Mouse (Mus musculus): ENCODE data around the gene Mesd.

Gene Mesd

DNA sequence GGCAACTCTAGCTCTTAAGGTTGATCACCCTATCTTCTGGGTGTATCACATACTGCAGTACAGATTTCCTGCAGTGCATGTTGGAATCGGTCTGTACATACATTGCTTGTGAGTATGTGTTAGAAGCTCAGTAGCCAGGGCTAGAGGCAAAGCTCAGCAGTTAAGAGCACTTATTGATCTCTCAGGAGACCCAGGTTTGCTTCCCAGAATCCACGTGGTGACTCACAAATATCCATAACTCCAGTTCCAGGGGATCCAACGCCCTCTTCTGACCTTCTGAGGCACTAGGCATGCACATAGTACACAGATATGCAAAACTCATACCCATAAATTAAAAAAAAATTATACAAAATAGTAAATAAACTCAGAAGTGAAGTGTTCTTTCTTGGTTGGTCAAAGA, 7.2 kb upstream of the Mesd start:
- intact Hi-C loops (cut with DNase I): no loop called here

DNA sequence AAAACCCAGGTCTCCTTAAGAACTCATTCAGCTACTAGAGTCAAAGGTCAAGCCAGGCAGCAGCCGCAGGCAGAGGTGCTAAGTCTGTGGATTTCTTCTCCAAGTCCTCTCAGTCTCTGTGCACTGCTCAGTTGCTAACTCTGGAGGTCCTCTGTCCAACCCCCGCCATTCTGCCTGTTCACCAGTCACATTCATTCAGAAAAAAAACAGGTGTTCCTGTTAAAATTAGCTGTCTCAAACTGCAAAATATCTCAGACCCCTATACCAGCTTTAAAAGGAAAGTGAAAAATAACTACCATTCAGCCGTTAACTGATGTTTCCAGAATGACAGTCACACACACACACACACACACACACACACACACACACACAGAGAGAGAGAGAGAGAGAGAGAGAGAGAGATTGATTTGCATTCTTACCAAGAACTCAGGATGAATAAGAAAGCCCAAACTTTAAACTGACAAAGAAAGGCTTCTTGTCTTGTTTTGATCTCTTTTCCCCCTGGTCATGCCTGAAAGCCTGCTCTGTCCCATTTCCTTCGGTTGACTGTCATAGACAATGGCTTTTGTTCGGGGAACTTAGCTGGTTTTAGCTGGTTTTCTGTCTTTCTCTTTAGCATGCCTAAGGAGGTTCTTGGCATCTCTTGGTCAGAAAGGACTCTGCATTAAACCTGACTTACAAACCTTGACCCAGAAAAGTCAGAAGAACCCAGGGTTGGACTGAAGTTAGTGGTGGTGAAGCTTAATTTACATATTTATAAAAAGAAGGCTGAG, 5.4 kb upstream of the Mesd start:
- intact Hi-C loops (cut with DNase I): no loop called here

DNA sequence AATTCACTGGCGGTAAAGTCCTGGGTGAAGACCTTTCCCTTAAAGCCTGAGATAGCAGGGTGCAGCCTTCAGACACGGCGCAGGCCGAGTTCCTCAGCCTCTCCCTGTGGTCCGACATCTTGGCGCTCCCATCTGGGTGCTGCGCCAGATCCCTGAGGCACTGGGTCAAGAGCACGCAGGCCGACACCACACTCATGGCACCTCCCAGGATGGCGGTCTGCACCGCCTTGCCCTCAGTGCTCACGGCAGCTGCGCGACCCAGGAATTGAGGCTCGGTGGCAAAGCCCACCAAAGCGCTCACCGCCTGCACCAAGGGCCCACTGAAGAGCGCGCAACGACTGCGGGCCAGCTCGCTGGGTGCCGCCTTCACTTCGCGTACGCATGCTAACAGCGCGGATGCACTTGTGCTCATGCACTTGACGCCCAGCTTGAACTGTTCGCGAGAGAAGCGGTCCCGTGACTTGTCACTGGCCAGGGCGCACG, 2.1 kb upstream of the Mesd start:
- intact Hi-C loops (cut with DNase I): loop anchor here (5.0 to 10.0 kb wide), 2 partner anchors 70 to 207 kb away; no protein-coding TSS in a partner anchor

DNA sequence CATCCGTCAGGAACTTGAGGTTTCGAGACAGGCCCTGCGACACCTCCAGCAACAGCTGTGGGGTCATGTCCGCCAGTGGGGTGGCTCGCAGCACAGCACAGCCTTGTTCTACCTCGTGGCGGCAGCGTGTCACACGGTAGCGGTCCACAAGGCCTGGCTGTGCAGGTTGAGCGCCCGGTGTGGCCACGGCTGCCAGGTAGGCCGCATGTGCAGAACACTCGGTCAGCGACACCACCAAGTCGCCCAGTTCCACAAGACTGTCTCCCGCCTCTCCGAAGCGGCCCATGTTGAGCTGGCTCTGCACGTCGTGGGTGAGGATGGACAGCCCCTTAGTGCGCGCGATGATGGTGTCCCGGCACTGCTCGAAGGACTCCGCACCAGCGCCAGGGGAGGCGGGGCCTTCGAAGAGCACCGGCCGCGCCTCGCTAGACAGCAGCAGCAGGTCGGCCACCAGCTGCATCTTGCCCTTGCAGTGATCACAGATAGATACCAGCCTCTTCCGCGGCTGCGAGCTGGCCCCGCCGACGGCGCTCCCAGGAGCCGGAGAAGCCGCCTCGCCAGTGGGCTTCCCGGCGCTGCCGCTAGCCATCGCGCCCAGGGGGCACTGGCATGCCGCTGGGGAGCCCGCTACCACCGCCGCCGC, 1.5 kb upstream of the Mesd start:
- intact Hi-C loops (cut with DNase I): loop anchor here (5.0 to 10.0 kb wide), 2 partner anchors 70 to 208 kb away; no protein-coding TSS in a partner anchor

DNA sequence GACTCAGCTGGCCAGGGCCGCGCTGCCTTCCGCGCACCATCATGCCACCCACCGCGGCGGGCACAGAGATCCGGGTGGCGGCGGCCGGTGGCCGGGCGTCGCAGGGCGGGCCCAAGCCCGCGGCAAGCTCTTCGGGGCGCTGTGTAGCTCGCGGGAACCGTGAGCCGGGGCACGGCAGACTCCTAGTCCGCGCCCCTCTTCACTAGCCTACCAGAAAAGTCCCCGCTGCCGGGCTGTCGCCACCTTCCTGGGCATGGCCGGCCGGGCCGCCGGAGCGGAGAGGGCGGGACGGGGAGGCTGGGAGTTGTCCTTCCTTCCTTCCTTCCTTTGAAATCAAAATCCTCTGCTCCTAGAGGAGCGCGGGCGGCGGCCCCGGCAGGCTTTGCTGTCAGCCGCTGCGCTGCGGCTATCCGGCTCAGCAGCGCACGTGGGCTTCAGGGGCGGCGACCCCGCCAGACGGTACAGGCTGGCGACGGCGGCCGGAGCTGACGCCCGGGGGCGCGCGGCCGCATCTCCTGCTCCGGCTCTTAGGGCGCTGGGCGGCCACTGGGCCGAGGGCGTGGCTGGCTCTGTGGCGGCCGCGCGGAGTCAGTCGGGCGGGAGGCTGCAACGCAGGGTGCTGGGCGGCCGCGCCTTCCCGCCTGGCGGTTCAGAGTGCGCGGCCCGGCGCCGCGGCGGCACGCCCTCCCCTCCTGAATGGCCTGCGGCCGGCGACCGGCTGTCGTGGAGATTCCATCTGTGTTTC, 818 bp upstream of the Mesd start:
- intact Hi-C loops (cut with DNase I): loop anchor here (5.0 to 10.0 kb wide), 2 partner anchors 71 to 209 kb away; no protein-coding TSS in a partner anchor

DNA sequence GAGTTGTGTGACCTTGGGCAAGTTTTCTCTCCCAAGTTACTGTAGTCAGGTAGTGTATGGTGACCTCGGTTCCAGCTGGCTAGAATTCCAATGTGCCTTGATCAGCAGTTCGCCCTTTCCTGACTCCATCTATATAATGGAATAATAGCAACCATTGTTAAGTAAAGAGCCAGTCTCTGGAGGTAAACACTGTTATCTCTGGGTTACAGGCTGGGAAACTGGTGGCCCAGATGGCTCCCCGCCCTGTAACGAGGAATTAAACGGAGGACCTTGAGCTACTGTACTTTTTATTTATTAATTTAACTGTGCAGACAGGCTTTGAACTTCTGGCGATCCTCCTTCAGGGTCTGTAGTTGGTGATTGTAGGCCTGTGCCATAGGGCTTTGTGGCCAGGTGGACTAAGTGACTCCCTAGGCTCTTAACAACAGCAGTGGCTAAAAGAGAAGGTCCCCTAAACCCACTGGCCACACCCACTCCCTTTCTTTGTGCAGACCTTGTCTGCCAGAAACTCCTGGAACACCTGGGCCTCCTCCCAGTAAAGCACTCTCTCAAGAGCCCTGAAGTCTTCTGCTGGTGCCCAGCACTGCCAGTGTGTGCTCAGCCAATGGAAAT, 761 bp downstream of the Mesd start:
- intact Hi-C loops (cut with DNase I): loop anchor here (5.0 to 10.0 kb wide), 2 partner anchors 73 to 210 kb away; no protein-coding TSS in a partner anchor

DNA sequence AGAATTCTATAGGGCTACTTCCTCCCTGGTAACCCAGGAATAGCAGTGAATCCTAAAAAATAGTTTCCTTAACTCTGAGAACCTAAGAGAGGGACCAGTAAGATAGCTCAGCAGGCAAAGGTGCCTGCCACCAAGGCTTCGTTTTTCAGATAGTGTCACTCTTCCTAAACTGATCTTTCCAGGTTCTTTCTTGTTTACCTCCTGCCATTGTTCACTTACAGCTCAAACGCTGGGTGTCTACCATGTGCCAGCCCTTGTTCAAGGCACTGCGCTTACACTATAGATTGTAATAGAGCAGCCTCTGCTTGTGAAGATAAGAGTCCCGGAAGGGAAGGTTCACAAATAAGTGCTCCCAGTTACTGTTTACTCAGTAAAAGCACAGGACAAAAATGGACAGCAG, 1.6 kb downstream of the Mesd start:
- intact Hi-C loops (cut with DNase I): loop anchor here (10.0 kb wide), 1 partner anchor 211 kb away; no protein-coding TSS in a partner anchor

DNA sequence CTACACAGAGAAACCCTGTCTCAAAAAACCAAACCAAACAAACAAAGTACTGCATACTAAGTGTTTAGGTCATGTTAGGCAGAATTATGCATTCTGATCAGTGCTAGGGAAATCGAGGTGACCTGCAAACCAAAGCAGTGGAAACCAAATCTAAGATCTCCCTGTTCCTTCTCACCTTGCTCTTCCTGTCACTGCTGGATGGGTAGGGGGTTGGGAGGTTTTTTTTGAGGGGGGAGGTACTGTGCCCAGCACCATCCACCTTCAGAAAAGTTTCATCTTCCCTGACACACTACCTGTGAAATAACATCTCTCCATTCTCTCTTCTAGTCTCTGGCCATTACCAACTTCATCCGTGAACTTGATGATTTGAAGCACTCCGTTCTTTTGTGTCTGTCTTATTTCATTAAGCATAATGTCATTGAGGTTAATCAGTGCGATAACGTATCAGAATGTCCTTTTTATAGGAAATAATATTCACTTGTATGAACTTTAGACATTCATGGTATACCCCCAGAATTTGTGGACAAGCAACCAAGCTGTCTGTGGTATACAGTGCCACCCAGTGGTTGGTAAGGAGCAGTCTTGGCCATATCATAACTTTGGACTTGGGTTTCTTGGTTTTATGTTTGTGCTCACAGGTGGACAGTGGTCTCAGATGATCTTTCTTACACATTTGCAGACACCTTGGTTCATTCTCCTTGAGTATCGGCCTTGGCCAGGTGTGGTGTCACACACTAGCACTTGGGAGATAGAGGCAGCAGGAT, 2.3 kb downstream of the Mesd start:
- intact Hi-C loops (cut with DNase I): loop anchor here (10.0 kb wide), 1 partner anchor 212 kb away; no protein-coding TSS in a partner anchor

DNA sequence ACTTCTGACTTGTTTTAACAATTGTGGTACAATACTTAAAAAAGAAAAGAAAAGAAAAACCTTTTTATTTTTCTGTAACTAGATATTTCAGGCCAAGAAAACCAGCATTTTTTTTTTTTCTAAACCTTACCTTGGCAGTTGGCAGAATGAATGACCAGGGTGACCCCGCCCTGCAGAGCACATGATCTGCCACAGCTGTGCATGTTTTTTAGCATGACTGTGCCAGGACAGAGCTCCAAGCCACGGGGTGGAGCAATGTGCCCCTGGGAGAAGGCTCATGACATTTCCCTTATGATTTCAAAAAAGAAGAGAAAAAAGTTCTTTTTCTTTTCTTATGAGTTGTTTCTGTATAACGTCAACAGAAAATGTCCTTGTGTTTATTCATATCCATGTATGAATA, 5.1 kb downstream of the Mesd start:
- intact Hi-C loops (cut with DNase I): loop anchor here (10.0 kb wide), 1 partner anchor 215 kb away; no protein-coding TSS in a partner anchor

DNA sequence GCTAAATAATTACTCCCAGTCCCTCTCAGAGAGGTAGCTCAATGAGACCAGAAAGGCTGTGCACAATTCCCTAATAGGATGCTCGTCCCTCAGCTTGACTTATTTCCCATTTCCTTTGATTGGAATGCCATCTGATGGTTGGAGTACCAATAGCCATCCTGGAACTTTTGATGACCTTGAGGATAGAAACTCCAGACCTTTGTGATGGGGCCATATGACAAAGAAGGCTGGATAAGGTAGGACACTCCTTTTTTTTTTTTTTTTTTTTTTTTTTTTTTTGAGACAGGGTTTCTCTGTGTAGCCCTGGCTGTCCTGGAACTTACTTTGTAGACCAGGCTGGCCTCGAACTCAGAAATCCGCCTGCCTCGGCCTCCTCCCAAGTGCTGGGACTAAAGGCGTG, 5.7 kb downstream of the Mesd start:
- intact Hi-C loops (cut with DNase I): loop anchor here (10.0 kb wide), 1 partner anchor 215 kb away; no protein-coding TSS in a partner anchor

DNA sequence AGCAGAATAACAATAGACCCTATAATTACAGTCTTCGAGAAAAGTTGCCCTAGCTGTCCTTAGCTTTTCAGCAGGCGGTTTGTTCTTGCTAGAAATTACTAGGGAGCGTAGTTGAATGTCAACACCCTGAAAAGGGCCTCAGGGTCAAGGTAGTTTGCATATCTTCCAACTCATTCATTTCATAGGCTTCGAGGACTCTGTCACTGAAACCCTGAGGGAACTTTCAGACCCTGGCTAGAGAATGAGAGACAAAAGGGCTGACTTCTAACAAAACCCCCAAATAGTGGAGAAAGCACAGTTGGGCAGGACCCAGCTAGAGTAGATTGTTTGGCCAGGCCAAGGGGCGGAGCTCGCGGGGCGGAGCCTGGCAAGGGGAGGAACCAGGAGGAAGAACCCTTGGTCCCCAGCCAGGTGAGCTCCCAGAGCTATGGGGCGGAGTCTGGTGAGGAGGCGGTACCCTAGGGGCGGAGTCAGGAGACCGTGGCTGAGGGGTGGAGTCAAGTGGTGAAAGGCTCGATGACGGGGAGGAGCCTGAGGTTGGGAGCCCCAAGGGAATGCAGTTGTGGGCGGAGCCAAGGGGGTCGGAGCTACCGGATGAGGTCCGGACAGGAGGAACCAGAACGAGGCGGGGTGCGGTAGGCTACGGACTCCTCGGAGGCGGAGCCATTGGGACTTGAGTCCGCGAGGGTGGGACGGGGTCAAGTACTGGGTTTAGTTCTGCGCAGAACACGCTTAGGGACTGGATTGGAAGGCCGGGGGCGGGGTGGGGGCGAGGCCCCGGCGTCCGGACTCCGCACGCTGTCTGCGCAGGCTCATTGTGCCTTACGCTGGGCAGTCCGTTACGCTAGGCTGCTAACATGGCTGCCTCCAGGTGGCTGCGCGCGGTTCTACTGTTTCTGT, 7.4 kb downstream of the Mesd start:
- intact Hi-C loops (cut with DNase I): no loop called here

DNA sequence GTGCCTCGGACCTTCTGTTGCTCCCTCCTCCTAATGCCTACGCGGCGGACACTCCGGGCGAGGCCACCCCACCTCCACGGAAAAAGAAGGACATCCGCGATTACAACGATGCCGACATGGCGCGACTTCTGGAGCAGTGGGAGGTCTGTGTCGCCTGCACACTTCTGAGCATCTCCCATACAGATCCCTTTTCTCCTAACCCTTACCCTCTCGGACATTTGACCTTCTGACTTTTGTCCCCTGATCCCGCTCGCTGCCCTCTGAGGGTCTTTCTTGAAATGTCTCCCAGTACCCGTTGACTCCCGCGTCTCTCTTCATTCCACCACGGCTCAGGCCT, 8.0 kb downstream of the Mesd start:
- intact Hi-C loops (cut with DNase I): no loop called here

DNA sequence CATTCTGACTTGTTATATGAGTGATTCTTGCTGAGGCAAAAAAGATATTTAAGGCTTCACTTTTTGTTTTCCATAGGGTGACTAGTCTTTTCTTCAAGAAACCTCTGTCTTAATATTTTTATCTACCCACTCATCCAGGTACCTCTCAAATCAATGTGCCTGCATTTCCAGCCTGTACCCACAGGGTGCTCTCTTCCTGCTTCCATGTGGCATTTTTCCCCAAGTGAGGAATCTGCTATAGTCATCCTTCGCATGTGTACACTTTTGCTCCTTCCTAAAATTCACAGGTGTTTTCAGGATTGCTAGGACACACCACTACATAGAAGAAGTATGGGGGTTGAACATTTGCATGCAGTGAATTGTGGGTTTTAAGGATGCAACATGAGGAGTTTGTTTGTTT, 10.1 kb downstream of the Mesd start:
- intact Hi-C loops (cut with DNase I): no loop called here

DNA sequence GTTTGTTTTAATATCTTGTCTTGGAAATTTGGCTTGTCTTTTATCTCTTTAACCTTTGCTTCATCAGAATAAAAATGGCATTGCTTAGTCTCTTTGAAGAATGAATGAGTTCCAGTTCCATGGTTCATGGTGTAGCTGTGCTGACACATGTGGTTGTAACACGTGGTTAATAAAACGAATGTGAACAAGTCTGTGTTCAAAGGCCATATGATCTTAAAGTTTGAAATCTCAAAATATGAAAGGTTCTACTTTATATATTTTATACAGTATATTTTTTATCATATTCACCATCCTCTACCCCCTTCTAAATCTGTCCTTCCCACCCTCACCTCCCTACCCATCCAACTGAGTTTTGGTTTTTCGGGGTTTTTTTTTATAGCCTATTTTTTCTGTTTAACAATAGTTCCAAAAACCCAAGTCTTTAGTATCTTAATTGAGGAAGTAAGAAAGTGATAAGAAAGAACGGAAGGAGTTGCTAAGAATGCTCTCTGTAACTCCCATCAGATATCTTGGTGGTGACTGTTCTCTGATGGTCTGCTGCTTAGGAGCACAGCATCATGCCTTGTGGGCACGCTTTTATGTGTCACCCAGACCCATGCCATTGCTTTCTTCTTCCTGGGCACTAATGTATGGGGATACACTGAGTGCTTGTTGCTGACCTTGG, 11.9 kb downstream of the Mesd start:
- intact Hi-C loops (cut with DNase I): no loop called here

DNA sequence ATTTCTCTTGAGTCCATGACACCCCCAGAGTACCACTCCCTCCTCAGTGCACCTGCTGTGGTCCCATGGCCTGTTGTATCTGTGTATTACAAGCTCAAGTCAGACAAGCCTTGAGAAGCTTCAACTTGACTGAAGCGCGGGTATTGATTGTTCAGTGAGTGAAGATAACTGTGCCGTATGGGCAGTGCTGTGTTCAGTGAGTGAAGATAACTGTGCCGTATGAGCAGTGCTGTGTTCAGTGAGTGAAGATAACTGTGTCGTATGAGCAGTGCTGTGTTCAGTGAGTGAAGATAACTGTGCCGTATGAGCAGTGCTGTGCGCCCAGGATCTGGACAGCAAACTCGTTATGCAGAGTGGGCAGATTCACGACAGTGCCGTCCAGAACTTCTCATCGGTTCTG, 14.0 kb downstream of the Mesd start:
- intact Hi-C loops (cut with DNase I): no loop called here

DNA sequence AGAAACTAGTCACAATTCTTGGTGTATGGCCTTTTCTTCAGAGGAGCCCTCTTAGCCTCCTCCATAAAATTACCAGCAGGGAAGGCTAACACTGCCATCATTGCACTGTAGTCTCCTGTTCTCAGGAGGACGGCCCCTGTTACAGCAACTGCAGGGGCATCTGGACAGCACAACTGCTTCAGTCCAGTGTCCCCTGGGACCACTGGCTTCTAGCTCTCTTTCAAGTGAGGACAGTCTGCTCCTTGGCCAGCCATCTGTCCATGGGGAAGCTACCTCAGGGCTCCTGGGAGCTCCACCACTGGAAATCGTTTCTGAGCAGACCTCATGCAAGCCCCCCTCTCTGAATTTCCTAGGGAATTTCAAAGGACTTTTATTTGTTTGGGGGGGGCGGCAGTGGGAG, 16.3 kb downstream of the Mesd start:
- intact Hi-C loops (cut with DNase I): no loop called here

DNA sequence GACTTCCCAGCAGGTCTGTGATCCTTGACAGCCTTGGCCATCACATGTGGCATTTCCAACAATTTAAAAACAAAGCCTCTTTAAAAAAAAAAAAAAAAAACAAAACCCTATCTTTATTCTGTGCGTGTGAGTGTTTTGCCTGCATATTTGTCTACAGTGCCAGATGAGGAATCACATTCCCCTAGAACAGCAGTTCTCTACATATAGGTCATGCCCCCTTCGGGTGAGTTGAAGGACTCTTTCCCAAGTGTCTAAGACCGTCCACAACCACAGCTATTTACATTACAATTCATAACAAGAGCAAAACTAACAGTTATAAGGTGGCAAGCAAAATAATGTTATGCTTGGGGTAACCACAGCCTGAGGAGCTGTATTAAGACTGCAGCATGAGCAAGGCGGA, 17.2 kb downstream of the Mesd start:
- intact Hi-C loops (cut with DNase I): no loop called here

DNA sequence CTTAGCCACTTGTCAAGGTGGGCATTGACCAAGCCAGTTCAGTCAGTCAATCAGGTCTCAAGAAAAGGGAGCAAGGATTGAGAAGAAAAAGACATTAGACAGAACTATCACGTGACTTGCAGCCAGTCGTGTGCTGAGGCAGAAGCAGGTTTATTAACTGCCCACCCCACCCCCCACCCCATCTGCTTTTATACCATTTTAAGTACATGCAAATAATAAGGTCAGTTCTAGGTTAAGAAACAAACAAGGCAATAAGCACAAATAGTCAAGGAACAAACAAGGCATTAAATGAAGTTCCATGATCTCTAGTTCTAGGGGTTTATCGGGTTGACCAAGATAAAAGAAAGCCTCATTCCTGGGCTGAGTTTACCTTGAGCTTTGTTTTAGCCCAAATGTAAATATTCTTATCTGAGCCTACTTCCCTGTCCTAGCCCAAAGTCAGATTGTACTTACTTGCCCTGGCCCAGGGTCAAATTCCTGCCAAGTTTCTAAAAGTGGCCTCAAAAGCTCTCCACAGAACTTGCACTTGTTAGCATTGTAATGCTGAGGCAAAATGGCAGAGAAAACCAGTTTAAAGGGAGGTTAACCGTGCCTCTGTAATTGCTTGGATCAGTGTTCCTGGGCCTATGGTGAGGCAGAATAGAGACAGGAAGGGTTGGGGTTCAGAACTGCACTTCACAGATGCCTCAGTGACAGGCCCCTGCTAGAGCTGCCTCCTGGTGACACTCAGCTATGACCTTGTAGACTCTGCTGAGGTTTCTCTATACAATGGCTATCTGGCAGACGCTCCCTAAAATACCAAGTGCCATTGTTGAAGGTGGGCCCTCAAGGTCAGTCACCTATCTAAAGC, 18.3 kb downstream of the Mesd start:
- intact Hi-C loops (cut with DNase I): no loop called here

All from adrenal gland (tissue).